Mouse (Mus musculus): Measurements from ENCODE around the gene Scgb1b20.
"Not testable (repeated sequence)": the region's sequence is repeated elsewhere in the genome, so short reads cannot be mapped to it uniquely, and the experiment has no call there.

Gene Scgb1b20

GRCm38 (mm10) chr7:33372934-33373333 lies at the start of gene Scgb1b20:
Gene Scgb1b20, plus strand, starts transcription at chr7:33373234.
- DNase-seq (ENCODE audit: low read depth in 1 of 2, low spot score in 2 of 2): not testable (repeated sequence)

GRCm38 (mm10) chr7:33366222-33366621 lies 6.8 kb upstream of the Scgb1b20 start, which contains the start of gene Scgb2b20:
Gene Scgb2b20, minus strand, starts transcription at chr7:33366322.
- not testable (repeated sequence) for DNase-seq (ENCODE audit: low read depth in 1 of 2, low spot score in 2 of 2)

GRCm38 (mm10) chr7:33399749-33400148 lies 26.7 kb downstream of the Scgb1b20 start:
- DNase-seq (ENCODE audit: low read depth in 1 of 2, low spot score in 2 of 2): not testable (repeated sequence)

- no peak for DNase-seq (ENCODE audit: low read depth in 1 of 2, low spot score in 2 of 2)
These were observed 28.6 kb downstream of the Scgb1b20 start for GRCm38 (mm10) chr7:33401650-33402049.

- DNase-seq (ENCODE audit: low read depth in 1 of 2, low spot score in 2 of 2): not testable (repeated sequence)
These were observed 36.6 kb downstream of the Scgb1b20 start for GRCm38 (mm10) chr7:33409681-33410080.
